In the genomic region with DNA sequence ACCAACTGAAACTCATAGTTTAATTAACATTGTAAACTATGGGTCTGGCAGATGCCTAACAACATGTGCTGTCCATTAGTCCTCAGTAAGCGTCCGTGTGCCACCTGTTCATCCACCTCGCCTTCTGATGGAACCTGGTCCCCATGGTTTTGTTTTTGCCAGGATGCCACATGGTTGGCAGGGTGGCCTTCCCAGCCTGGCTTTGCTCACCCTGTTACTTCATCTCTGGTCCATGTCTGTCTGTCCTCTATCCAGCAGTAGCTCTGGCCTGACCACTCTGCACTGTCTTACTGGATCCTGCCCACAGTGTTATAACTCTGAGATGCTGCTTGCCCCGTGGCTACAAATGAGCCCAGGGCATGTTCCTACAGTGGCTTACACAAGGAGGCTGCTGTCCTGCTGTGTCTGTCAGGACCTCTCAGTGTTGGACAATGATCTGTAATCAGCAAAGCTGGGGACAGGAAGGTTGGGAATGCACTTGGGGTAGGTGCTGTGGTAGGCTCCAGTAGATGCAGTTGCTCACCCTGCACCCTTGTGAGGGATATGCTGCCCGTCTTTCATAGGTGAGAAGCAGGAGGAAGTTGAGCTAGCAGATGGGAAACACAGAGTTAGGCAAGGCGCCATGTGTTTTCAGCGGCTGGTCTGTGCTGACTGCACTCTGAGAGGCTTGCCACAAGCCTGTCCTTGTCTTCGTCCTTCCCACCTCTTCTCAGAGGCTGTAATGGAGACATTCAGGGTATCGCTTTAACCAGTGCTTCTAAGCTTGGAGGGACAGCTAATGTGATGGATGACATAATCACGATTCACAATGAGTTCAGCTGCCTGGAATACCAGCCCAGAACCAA, we compare ENCODE assay signal across 10 mouse cellular contexts.
DNase-seq lines count a peak whose midpoint lies in the region; ATAC-seq lines count a peak whose summit lies in the region.
"Had no signal": no experiment of that assay in that cellular context is flagged by ENCODE, and none has a peak within 500 bp of the region (broad histone marks: within the 10 kb centered on the region; RNA-seq: fewer than 3 reads in every experiment).

No protein-coding gene starts in this region.

- H3K36me3 ChIP-seq in heart, embryonic 15.5 days: no peaks in the 10 kb centered on the region
- H3K36me3 ChIP-seq in heart, embryonic 12.5 days: no peaks in the 10 kb centered on the region
- H3K36me3 ChIP-seq in forebrain, embryonic 14.5 days (ENCODE audit: control insufficient read depth, insufficient read depth, low read length): no peaks in the 10 kb centered on the region
- H3K36me3 ChIP-seq in midbrain, embryonic 16.5 days (ENCODE audit: control insufficient read depth, insufficient read depth, low read length): no peaks in the 10 kb centered on the region
- H3K36me3 ChIP-seq: embryonic facial prominence, embryonic 13.5 days; limb, embryonic 15.5 days had no signal

- H3K27me3 ChIP-seq in heart, embryonic 15.5 days: no peaks in the 10 kb centered on the region
- peaks cover 4% of the 10 kb centered on the region; the same call in 1 of the 2 replicates for H3K27me3 ChIP-seq in heart, embryonic 12.5 days (replicated peaks)
- no peaks in the 10 kb centered on the region for H3K27me3 ChIP-seq in forebrain, embryonic 14.5 days (replicated peaks; ENCODE audit: control insufficient read depth, insufficient read depth, low read length)
- no peaks in the 10 kb centered on the region for H3K27me3 ChIP-seq in midbrain, embryonic 16.5 days (ENCODE audit: control insufficient read depth, insufficient read depth, low read depth, low read length)
- H3K27me3 ChIP-seq: embryonic facial prominence, embryonic 13.5 days; limb, embryonic 15.5 days had no signal

- no peak overlapping the region for H3K9ac ChIP-seq in heart, embryonic 15.5 days
- no peak overlapping the region for H3K9ac ChIP-seq in heart, embryonic 12.5 days
- H3K9ac ChIP-seq in forebrain, embryonic 14.5 days (ENCODE audit: low read length): 0 out of 2 replicates have a peak overlapping the region, but pooled peaks have one; percentile 5
- H3K9ac ChIP-seq in midbrain, embryonic 16.5 days (ENCODE audit: low read depth, low read length): no peak overlapping the region
- H3K9ac ChIP-seq: embryonic facial prominence, embryonic 13.5 days; limb, embryonic 15.5 days had no signal

- H3K4me2 ChIP-seq in heart, embryonic 15.5 days: no peak overlapping the region
- no peak overlapping the region for H3K4me2 ChIP-seq in heart, embryonic 12.5 days
- H3K4me2 ChIP-seq in forebrain, embryonic 14.5 days (ENCODE audit: low read length): no peak overlapping the region
- no peak overlapping the region for H3K4me2 ChIP-seq in midbrain, embryonic 16.5 days (ENCODE audit: low read length)
- H3K4me2 ChIP-seq: embryonic facial prominence, embryonic 13.5 days; limb, embryonic 15.5 days had no signal

- DNase-seq in forebrain, embryonic 14.5 days (ENCODE audit: low spot score): peak; percentile 65
- DNase-seq in layer of hippocampus, postnatal 14 days (ENCODE audit: low spot score in 2 of 2): peak; percentile 51 to 69
- peak; percentile 59 for DNase-seq in telencephalon, adult 2 months (ENCODE audit: low read depth, low spot score)
- no peak for DNase-seq in urinary bladder, postnatal 25 days (ENCODE audit: low spot score)
- no peak for DNase-seq in ovary, postnatal 10 days (ENCODE audit: low spot score)

- H3K4me1 ChIP-seq in heart, embryonic 15.5 days (replicated peaks): peaks cover 15% of the 10 kb centered on the region
- H3K4me1 ChIP-seq in heart, embryonic 12.5 days (replicated peaks): peaks cover 15% of the 10 kb centered on the region
- peaks cover 44% of the 10 kb centered on the region for H3K4me1 ChIP-seq in forebrain, embryonic 14.5 days (ENCODE audit: control insufficient read depth, insufficient read depth, low read length)
- peaks cover 16% of the 10 kb centered on the region for H3K4me1 ChIP-seq in midbrain, embryonic 16.5 days (ENCODE audit: control insufficient read depth, insufficient read depth, low read length)
- H3K4me1 ChIP-seq: embryonic facial prominence, embryonic 13.5 days had no signal

- peak overlapping the region; percentile 34; the same call in 1 of the 2 replicates for H3K27ac ChIP-seq in heart, embryonic 15.5 days
- no peak overlapping the region for H3K27ac ChIP-seq in heart, embryonic 12.5 days (ENCODE audit: poor library complexity, severe bottlenecking)
- peak overlapping the region; percentile 57; the same call in 1 of the 2 replicates for H3K27ac ChIP-seq in forebrain, embryonic 14.5 days (ENCODE audit: low read depth, low read length)
- no peak overlapping the region for H3K27ac ChIP-seq in midbrain, embryonic 16.5 days (ENCODE audit: low read length)
- H3K27ac ChIP-seq: embryonic facial prominence, embryonic 13.5 days; limb, embryonic 15.5 days had no signal

- WGBS in heart, embryonic 15.5 days: 56% methylated on average over 10 of the region's 10 CpGs
- WGBS in heart, embryonic 12.5 days: 57% methylated on average over 10 of the region's 10 CpGs
- 45% methylated on average over 10 of the region's 10 CpGs for WGBS in forebrain, embryonic 14.5 days
- 72% methylated on average over 10 of the region's 10 CpGs for WGBS in midbrain, embryonic 16.5 days

- H3K4me3 ChIP-seq in heart, embryonic 15.5 days: no peak overlapping the region
- H3K4me3 ChIP-seq in heart, embryonic 12.5 days: no peak overlapping the region
- H3K4me3 ChIP-seq in forebrain, embryonic 14.5 days (ENCODE audit: low read depth, low read length): no peak overlapping the region
- H3K4me3 ChIP-seq in midbrain, embryonic 16.5 days (ENCODE audit: low read depth, low read length): no peak overlapping the region
- H3K4me3 ChIP-seq: embryonic facial prominence, embryonic 13.5 days; limb, embryonic 15.5 days had no signal

- no peaks in the 10 kb centered on the region for H3K9me3 ChIP-seq in heart, embryonic 15.5 days (replicated peaks)
- H3K9me3 ChIP-seq in heart, embryonic 12.5 days (replicated peaks): no peaks in the 10 kb centered on the region
- H3K9me3 ChIP-seq in forebrain, embryonic 14.5 days (replicated peaks; ENCODE audit: control insufficient read depth, low read length): no peaks in the 10 kb centered on the region
- no peaks in the 10 kb centered on the region for H3K9me3 ChIP-seq in midbrain, embryonic 16.5 days (replicated peaks; ENCODE audit: control insufficient read depth, low read length, poor library complexity, severe bottlenecking)
- H3K9me3 ChIP-seq: embryonic facial prominence, embryonic 13.5 days; limb, embryonic 15.5 days had no signal

- ATAC-seq in heart, embryonic 15.5 days (replicated peaks; ENCODE audit: insufficient number of reproducible peaks, insufficient read depth, low FRiP score, low read depth): no peak
- ATAC-seq in heart, embryonic 12.5 days (ENCODE audit: insufficient number of reproducible peaks, low FRiP score): no peak
- peak; percentile 60 for ATAC-seq in forebrain, embryonic 14.5 days
- no peak for ATAC-seq in midbrain, embryonic 16.5 days

Comparison
In these comparisons a context has a peak if more than half of its experiments do, and no peak if none do; other contexts are left out.
1. H3K27ac ChIP-seq: peak in heart, embryonic 15.5 days (single experiment) and forebrain, embryonic 14.5 days (single experiment); none in heart, embryonic 12.5 days (single experiment) and midbrain, embryonic 16.5 days (single experiment).
2. DNase-seq: peak in forebrain, embryonic 14.5 days (single experiment), layer of hippocampus, postnatal 14 days (2 of 2) and telencephalon, adult 2 months (single experiment); none in urinary bladder, postnatal 25 days (single experiment) and ovary, postnatal 10 days (single experiment).